Mouse (Mus musculus) kidney, postnatal 10 days (tissue): ENCODE measurements around the gene Scrg1.
"Not testable (repeated sequence)": the region's sequence is repeated elsewhere in the genome, so short reads cannot be mapped to it uniquely, and the experiment has no call there.

ENCODE experiments used
- DNase-seq: peaks from one replicate; pipeline ENCODE4 v3.0.0; 2021; ENCODE audit warnings: mixed read lengths

Gene Scrg1

GRCm38 (mm10) chr8:57511316-57512118, 55.8 kb downstream of the Scrg1 start, which contains the start of gene Hmgb2:
TSS of gene Hmgb2 (plus strand) at chr8:57511907.
- DNase-seq: peak; percentile 100

- DNase-seq: peak; percentile 72
These were observed 56.7 kb downstream of the Scrg1 start for GRCm38 (mm10) chr8:57512141-57513056.

- DNase-seq: not testable (repeated sequence)
These were observed 57.5 kb downstream of the Scrg1 start for GRCm38 (mm10) chr8:57513178-57513661.

GRCm38 (mm10) chr8:57516685-57517084, 61.0 kb downstream of the Scrg1 start:
- DNase-seq: not testable (repeated sequence)

GRCm38 (mm10) chr8:57517723-57518122, 62.0 kb downstream of the Scrg1 start:
- no peak for DNase-seq

- no peak for DNase-seq
These were observed 64.6 kb downstream of the Scrg1 start for GRCm38 (mm10) chr8:57520186-57520786.
